Mouse (Mus musculus): ENCODE data around the gene 2410131K14Rik. TPM values are rescaled to one million over a fixed set of nuclear protein-coding genes. Genes with fewer than 3 reads are reported as not detected.
A peak's percentile ranks its signal among the peaks of the same experiment; 100 is the strongest.

Gene 2410131K14Rik
- polyA plus RNA-seq (2014; fragmentation: Nextera tagmentation; extraction: Ambion mirVana), result 11.3 and 11.5 TPM in 2 replicates

DNA sequence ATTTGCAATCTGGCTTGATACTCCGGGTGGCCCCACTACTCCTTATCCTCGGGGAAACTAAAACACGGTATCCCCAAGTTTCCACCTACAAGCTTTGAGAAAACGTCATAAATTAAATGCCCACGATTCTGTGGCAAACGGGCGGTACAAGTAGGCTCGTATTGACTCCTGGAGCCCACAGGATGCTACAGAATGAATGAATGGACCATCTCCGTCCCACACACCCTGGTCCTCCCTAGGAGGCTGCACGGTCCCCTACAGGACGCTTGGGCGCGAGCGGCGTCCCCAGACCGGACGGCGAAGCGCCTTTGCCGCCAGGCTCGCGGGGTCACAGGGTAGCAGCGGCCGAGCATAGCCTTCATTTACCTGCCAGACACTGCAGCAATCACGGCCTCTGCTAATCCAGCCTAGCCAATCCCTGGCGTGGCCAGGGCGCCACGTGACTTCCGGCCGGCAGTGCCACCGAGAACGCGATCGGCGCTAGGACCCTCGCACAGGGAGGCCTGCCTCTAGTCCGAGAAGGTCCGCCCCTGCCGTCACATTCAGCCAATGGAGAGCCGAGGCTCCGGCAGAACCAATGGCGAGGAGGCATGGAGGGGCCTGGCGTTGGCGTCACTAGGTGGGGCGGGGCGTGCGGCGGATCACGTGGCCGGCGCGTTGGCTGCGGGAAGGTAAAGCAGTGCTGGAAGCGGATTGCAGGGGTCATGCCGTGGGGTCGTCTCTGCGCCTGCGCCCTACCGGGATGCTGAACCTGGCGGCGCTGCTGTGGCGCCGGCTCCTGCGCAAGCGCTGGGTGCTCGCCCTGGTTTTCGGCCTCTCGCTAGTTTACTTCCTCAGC lies at the start of gene 2410131K14Rik, which contains the start of gene Rnft2:
2410131K14Rik (plus strand) TSS at position 622 of the 838 bp plus-strand sequence.
Rnft2 (minus strand) TSS at position 511 of the 838 bp plus-strand sequence.
- H3K27me3 ChIP-seq (ENCODE audit: control insufficient read depth, insufficient read depth, low read length), result no peaks in the 10 kb centered on the region
- H3K9me3 ChIP-seq (ENCODE audit: control insufficient read depth, low read length), result no peaks in the 10 kb centered on the region
- DNase-seq (ENCODE audit: low spot score) (peak; percentile 99), ATAC-seq (ENCODE audit: low FRiP score) (peak; percentile 100)
- H3K4me3 ChIP-seq (ENCODE audit: low read depth, low read length), result peak within 1 kb of the TSS; percentile 55
- under 1% methylated on average over 61 of the region's 68 CpGs for WGBS
- H3K4me2 ChIP-seq (replicated peaks; ENCODE audit: low read depth, low read length), result peak within 1 kb of the TSS; percentile 73
- no peaks in the 10 kb centered on the region; the same call in 1 of the 2 replicates for H3K36me3 ChIP-seq (ENCODE audit: control insufficient read depth, insufficient read depth, low read length)
- H3K27ac ChIP-seq (ENCODE audit: low read depth, low read length), result peak within 1 kb of the TSS; percentile 48; the same call in 1 of the 2 replicates
- H3K4me1 ChIP-seq (replicated peaks; ENCODE audit: control insufficient read depth, insufficient read depth, low read length), result peaks cover 2% of the 10 kb centered on the region; the same call in 1 of the 2 replicates
- H3K9ac ChIP-seq (ENCODE audit: low read depth, low read length), result peak within 1 kb of the TSS; percentile 73

DNA sequence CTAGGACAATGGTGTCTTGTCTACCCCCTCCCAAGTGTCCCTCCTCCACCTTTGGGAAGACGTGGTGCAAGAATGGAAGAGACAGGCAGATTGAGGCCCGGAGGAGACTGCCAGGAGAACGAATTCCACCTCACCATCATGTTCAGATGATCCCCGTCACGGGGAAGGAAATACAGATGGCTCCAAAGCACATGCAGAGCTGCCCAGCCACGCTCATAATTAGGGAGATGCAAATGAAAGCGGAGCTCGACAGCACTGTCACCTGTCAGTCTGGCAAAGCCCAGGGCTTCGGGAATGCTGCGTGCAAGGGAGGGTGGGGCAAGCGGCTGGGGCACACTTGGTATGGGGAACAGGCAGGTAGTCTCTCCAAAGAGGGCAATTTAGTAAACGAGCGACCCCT lies 47.6 kb upstream of the 2410131K14Rik start:
- Histone ChIP-seq H3K4me2 (replicated peaks; ENCODE audit: low read depth, low read length) (no peak overlapping the region), H3K4me3 (ENCODE audit: low read depth, low read length) (no peak overlapping the region), H3K9me3 (ENCODE audit: control insufficient read depth, low read length) (no peaks in the 10 kb centered on the region), H3K27me3 (ENCODE audit: control insufficient read depth, insufficient read depth, low read length) (no peaks in the 10 kb centered on the region), H3K36me3 (ENCODE audit: control insufficient read depth, insufficient read depth, low read length) (no peaks in the 10 kb centered on the region), H3K9ac (ENCODE audit: low read depth, low read length) (no peak overlapping the region), H3K4me1 (replicated peaks; ENCODE audit: control insufficient read depth, insufficient read depth, low read length) (no peaks in the 10 kb centered on the region; the same call in 1 of the 2 replicates), H3K27ac (ENCODE audit: low read depth, low read length) (no peak overlapping the region)
- 79% methylated on average over 13 of the region's 13 CpGs for WGBS
- DNase-seq (ENCODE audit: low spot score) (no peak), ATAC-seq (ENCODE audit: low FRiP score) (no peak)

DNA sequence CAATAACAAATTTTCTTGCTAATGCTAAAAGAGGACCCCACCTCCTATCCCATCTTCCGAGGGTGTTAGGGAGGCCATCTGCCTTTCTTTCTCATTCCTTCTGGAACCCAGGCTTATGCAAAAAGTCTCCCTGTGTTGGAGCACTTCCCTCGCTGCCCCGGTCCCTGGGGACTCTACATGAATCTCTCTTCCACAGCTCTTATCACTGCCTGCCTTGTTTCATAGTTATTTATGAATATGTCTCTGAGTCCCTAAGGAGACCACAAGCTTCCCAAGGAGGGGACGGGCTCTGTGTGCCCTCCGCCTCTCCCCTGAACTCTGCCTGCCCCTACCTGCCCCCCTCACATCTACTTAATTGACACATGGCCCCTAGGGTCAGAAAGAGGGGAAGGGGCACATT lies 45.4 kb upstream of the 2410131K14Rik start:
- no peaks in the 10 kb centered on the region for H3K9me3 ChIP-seq (ENCODE audit: control insufficient read depth, low read length)
- ATAC-seq (ENCODE audit: low FRiP score), result no peak
- no peak overlapping the region for H3K4me2 ChIP-seq (replicated peaks; ENCODE audit: low read depth, low read length)
- WGBS, result 68% methylated on average over 5 of the region's 5 CpGs
- H3K4me1 ChIP-seq (replicated peaks; ENCODE audit: control insufficient read depth, insufficient read depth, low read length), result no peaks in the 10 kb centered on the region; the same call in 1 of the 2 replicates
- H3K36me3 ChIP-seq (ENCODE audit: control insufficient read depth, insufficient read depth, low read length), result no peaks in the 10 kb centered on the region
- DNase-seq (ENCODE audit: low spot score), result no peak
- no peak overlapping the region for H3K9ac ChIP-seq (ENCODE audit: low read depth, low read length)
- no peak overlapping the region for H3K27ac ChIP-seq (ENCODE audit: low read depth, low read length)
- H3K4me3 ChIP-seq (ENCODE audit: low read depth, low read length), result no peak overlapping the region
- no peaks in the 10 kb centered on the region for H3K27me3 ChIP-seq (ENCODE audit: control insufficient read depth, insufficient read depth, low read length)

DNA sequence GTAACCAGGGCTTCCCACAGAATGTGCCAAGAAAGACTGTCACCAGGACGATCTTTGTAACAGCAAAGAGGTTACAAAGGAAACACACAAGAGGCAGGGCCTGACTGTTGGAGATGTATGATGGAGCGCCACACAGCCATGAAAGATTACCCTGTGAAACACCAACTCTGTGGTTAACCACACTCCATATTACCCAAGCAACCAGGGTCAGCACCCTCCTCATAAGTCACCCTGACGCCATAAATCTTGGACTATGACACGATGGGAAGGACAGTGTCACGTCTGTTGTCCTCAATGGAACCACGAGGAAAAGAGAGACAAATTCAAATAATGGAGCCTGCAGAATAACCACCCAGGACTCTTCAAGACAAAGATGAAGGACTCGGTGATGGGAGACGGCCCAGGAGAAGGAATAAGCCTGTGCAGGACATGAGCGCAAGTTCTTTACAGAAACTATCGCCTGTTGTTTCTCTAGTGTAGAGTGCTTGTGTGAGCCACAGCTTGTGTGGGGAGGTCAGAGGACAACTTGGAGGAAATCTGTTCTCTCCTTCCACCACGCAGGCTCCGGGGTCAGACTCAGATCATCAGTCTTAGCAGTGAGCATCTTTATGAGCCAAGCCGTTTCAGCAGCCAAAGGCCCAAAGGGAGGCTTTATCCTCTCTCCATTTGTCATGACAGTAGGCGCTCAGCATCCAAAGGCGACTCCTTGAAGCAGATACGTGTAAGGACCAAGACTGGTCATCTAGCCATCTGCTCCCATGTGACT lies 40.2 kb upstream of the 2410131K14Rik start:
- no peak overlapping the region for H3K9ac ChIP-seq (ENCODE audit: low read depth, low read length)
- H3K27me3 ChIP-seq (ENCODE audit: control insufficient read depth, insufficient read depth, low read length), result no peaks in the 10 kb centered on the region
- peak overlapping the region; percentile 49; the same call in 1 of the 2 replicates for H3K27ac ChIP-seq (ENCODE audit: low read depth, low read length)
- no peaks in the 10 kb centered on the region for H3K9me3 ChIP-seq (ENCODE audit: control insufficient read depth, low read length)
- no peak overlapping the region for H3K4me2 ChIP-seq (replicated peaks; ENCODE audit: low read depth, low read length)
- H3K36me3 ChIP-seq (ENCODE audit: control insufficient read depth, insufficient read depth, low read length), result no peaks in the 10 kb centered on the region
- H3K4me1 ChIP-seq (replicated peaks; ENCODE audit: control insufficient read depth, insufficient read depth, low read length), result no peaks in the 10 kb centered on the region; the same call in 1 of the 2 replicates
- WGBS, result 69% methylated on average over 16 of the region's 16 CpGs
- no peak overlapping the region for H3K4me3 ChIP-seq (ENCODE audit: low read depth, low read length)
- DNase-seq (ENCODE audit: low spot score), result no peak
- no peak for ATAC-seq (ENCODE audit: low FRiP score)

DNA sequence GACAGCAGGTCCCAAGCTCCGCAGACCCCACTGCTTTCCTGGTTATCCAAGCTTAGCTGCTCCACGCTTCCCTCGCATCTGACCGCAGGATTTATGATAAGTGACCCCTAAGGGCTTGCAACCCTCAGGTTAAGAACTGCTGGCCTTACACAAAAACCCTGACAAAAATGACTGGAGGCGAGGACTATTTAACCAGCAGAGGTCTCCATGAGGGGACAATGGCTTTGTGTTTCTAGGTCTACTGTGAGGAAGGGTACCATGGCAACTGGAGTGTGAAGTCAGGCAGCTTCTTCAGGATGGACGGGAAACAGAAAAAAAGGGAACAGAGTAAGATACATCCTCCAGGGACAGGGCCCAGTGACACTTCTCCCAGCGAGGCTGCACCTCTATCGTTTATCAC lies 39.2 kb upstream of the 2410131K14Rik start:
- 33% methylated on average over 8 of the region's 8 CpGs for WGBS
- DNase-seq (ENCODE audit: low spot score) (no peak), ATAC-seq (ENCODE audit: low FRiP score) (no peak)
- Histone ChIP-seq H3K4me3 (ENCODE audit: low read depth, low read length) (no peak overlapping the region), H3K27me3 (ENCODE audit: control insufficient read depth, insufficient read depth, low read length) (no peaks in the 10 kb centered on the region), H3K4me1 (replicated peaks; ENCODE audit: control insufficient read depth, insufficient read depth, low read length) (no peaks in the 10 kb centered on the region; the same call in 1 of the 2 replicates), H3K9me3 (ENCODE audit: control insufficient read depth, low read length) (no peaks in the 10 kb centered on the region), H3K4me2 (replicated peaks; ENCODE audit: low read depth, low read length) (no peak overlapping the region), H3K36me3 (ENCODE audit: control insufficient read depth, insufficient read depth, low read length) (no peaks in the 10 kb centered on the region), H3K27ac (ENCODE audit: low read depth, low read length) (peak overlapping the region; percentile 49), H3K9ac (ENCODE audit: low read depth, low read length) (no peak overlapping the region)

DNA sequence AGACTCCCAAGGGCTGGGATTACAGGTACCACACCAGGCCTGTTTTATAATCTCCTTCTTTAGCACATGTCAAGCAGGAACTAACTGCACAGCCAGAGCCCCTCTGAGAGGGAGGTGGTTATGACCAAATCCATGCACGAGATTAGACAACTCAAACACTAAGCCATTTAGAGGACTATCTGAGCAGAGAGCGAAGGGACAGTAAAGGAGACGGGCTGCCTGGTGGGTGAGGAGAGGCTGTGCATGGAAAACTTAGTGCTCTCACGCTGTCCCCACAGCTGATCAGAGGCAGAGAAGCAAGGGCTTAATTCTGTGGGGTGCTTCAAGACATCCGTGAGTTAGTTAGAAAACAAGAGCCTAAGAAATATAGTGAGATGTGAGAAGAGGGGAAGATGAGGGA lies 31.0 kb upstream of the 2410131K14Rik start:
- ATAC-seq (ENCODE audit: low FRiP score) (no peak), DNase-seq (ENCODE audit: low spot score) (no peak)
- no peaks in the 10 kb centered on the region for H3K27me3 ChIP-seq (ENCODE audit: control insufficient read depth, insufficient read depth, low read length)
- WGBS, result 24% methylated on average over 5 of the region's 5 CpGs
- peak overlapping the region; percentile 54; the same call in 1 of the 2 replicates for H3K9ac ChIP-seq (ENCODE audit: low read depth, low read length)
- 0 out of 2 replicates have a peak overlapping the region, but pooled peaks have one; percentile 36 for H3K27ac ChIP-seq (ENCODE audit: low read depth, low read length)
- peaks cover 6% of the 10 kb centered on the region for H3K4me1 ChIP-seq (replicated peaks; ENCODE audit: control insufficient read depth, insufficient read depth, low read length)
- H3K4me2 ChIP-seq (replicated peaks; ENCODE audit: low read depth, low read length), result peak overlapping the region; percentile 45
- no peaks in the 10 kb centered on the region for H3K36me3 ChIP-seq (ENCODE audit: control insufficient read depth, insufficient read depth, low read length)
- H3K9me3 ChIP-seq (ENCODE audit: control insufficient read depth, low read length), result no peaks in the 10 kb centered on the region
- H3K4me3 ChIP-seq (ENCODE audit: low read depth, low read length), result peak overlapping the region; percentile 14

DNA sequence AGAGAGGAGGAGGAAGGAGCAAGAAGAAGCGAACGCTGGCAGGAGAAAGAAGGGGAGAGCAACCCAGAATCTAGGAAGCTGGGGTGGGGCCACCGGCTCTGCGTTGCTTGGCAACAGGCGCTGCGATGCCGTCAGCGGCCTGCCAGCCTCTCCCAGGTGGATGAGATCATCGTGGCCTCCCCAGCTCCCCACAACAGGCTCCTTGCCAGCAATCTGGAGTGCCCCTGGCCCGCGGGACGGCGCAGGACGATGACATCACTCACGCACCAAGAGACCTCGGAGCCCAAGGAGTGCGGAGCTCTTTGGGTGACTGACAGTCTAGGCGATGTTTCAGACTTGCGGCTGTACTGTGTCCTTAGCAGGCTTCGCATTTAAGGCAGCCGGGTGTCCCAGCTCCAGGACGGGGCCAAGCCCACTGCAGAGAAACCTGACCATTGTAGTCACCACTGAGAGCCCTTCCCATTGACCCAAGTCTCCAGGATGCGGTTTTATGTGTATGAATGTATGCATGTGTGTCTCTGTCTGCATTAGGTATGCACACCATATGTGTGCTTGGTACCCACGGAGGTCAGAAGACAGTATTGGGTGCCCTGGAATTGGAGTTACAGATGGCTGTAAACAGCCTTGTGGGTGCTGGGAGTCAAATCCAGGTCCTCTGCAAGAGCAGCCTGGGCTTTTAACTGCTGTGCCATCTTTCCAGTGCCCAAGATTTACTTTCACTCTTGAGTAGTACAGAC lies 30.4 kb upstream of the 2410131K14Rik start:
- peak overlapping the region; percentile 54; the same call in 1 of the 2 replicates for H3K9ac ChIP-seq (ENCODE audit: low read depth, low read length)
- peak overlapping the region; percentile 14 for H3K4me3 ChIP-seq (ENCODE audit: low read depth, low read length)
- H3K27me3 ChIP-seq (ENCODE audit: control insufficient read depth, insufficient read depth, low read length), result no peaks in the 10 kb centered on the region
- H3K9me3 ChIP-seq (ENCODE audit: control insufficient read depth, low read length), result no peaks in the 10 kb centered on the region
- peak overlapping the region; percentile 45 for H3K4me2 ChIP-seq (replicated peaks; ENCODE audit: low read depth, low read length)
- H3K27ac ChIP-seq (ENCODE audit: low read depth, low read length), result 0 out of 2 replicates have a peak overlapping the region, but pooled peaks have one; percentile 0
- DNase-seq (ENCODE audit: low spot score) (peak; percentile 77), ATAC-seq (ENCODE audit: low FRiP score) (peak; percentile 75)
- peaks cover 6% of the 10 kb centered on the region for H3K4me1 ChIP-seq (replicated peaks; ENCODE audit: control insufficient read depth, insufficient read depth, low read length)
- H3K36me3 ChIP-seq (ENCODE audit: control insufficient read depth, insufficient read depth, low read length), result no peaks in the 10 kb centered on the region
- 9% methylated on average over 24 of the region's 24 CpGs for WGBS

DNA sequence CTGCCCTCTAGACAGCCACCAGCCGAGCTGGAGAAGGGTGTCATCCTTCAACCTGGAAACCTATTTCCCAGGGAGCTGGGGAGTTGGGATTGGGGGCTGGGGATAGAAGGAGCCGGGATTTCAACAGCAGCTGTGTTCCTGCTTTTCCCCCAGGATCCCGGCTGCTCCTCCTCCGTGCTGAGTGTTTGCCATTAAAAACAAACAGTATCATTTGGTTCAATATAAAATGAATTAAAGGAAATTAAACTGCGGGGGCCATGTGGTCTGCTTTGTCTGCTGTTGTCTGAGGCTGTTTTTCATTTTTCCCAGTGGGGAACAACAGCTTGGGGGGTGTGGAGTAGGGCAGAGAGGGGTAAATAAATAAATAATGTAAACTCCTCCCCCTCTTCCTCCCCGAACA lies 27.6 kb upstream of the 2410131K14Rik start:
- no peaks in the 10 kb centered on the region for H3K9me3 ChIP-seq (ENCODE audit: control insufficient read depth, low read length)
- no peak for DNase-seq (ENCODE audit: low spot score)
- WGBS, result 70% methylated on average over 6 of the region's 6 CpGs
- 0 out of 2 replicates have a peak, but pooled peaks cover 2% of the 10 kb centered on the region for H3K36me3 ChIP-seq (ENCODE audit: control insufficient read depth, insufficient read depth, low read length)
- no peak overlapping the region for H3K4me2 ChIP-seq (replicated peaks; ENCODE audit: low read depth, low read length)
- H3K27ac ChIP-seq (ENCODE audit: low read depth, low read length), result no peak overlapping the region
- H3K4me1 ChIP-seq (replicated peaks; ENCODE audit: control insufficient read depth, insufficient read depth, low read length), result peaks cover 6% of the 10 kb centered on the region
- H3K27me3 ChIP-seq (ENCODE audit: control insufficient read depth, insufficient read depth, low read length), result no peaks in the 10 kb centered on the region
- H3K9ac ChIP-seq (ENCODE audit: low read depth, low read length), result no peak overlapping the region
- no peak for ATAC-seq (ENCODE audit: low FRiP score)
- no peak overlapping the region for H3K4me3 ChIP-seq (ENCODE audit: low read depth, low read length)
